13 mouse cellular contexts compared by ENCODE assay signal in the genomic region with DNA sequence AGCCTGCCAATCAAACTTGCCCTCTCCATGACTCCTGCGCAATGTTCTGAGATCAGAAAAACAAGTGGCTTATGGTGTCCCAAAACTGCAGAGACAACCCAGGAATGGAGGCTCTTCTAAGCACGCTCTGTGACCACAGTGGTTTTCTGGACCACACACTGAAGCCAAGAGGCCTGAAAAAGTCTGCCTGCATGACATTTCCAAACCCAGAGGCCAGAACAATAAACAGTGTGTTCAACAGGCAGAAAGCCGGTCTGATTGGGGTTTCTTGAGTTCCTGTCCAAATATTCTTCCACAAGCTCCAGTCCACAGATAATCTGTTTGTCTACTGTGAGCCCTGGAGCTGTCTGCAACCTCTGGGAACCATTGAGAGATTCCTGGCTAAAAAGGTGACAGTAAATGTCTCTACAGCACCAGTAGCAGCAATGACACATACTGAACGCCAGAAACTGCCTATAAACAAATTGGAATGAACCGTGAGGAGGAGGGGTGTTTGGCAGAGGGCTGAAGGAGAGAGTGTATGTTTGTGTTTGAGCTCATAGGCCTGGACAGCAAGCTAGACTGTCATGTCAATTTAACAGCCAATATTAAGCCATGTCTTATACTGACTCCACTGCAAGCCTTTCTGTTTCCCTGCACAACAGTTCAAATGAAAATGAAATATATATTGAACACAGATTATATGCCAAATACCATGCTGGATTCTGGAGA.
A peak's percentile ranks its signal among the peaks of the same experiment; 100 is the strongest.
DNase-seq lines count a peak whose midpoint lies in the region; ATAC-seq and TF ChIP-seq lines count a peak whose summit lies in the region.
"Had no signal": no experiment of that assay in that cellular context is flagged by ENCODE, and none has a peak within 500 bp of the region (broad histone marks: within the 10 kb centered on the region; RNA-seq: fewer than 3 reads in every experiment).

No protein-coding gene starts in this region.

- DNase-seq in kidney, postnatal 0 days (ENCODE audit: low spot score), result peak; percentile 45
- DNase-seq in kidney, adult 2 months, result no peak
- DNase-seq in fat pad, adult 2 months (ENCODE audit: extremely low read depth, low read depth, low spot score), result peak; percentile 13
- DNase-seq in heart, postnatal 25 days (ENCODE audit: low spot score), result peak; percentile 9
- DNase-seq in lung, postnatal 4 days, result peak; percentile 18 to 41
- DNase-seq in embryo, embryonic 9.5 days (ENCODE audit: extremely low spot score), result no peak
- no peak for DNase-seq in thymus, adult 2 months
- DNase-seq: adrenal gland, postnatal 25 days; cerebellum, adult 8-10 months had no signal

- H3K27ac ChIP-seq in kidney, postnatal 0 days, result peak overlapping the region; percentile 61
- H3K27ac ChIP-seq in kidney, adult 2 months (ENCODE audit: insufficient read depth, low read depth, low read length), result no peak overlapping the region
- H3K27ac ChIP-seq in thymus, adult 2 months (ENCODE audit: control insufficient read depth, insufficient read depth, low read length), result no peak overlapping the region
- H3K27ac ChIP-seq: embryonic facial prominence, embryonic 13.5 days; midbrain, embryonic 13.5 days; neural tube, embryonic 13.5 days had no signal

- ATAC-seq in kidney, postnatal 0 days (replicated peaks; ENCODE audit: low FRiP score, low read depth), result no peak
- ATAC-seq in monocyte, adult 5-6 weeks (replicated peaks; ENCODE audit: insufficient number of reproducible peaks, low FRiP score, low TSS enrichment, poor library complexity, severe bottlenecking), result no peak
- ATAC-seq: midbrain, embryonic 13.5 days had no signal

- H3K4me1 ChIP-seq in kidney, postnatal 0 days (replicated peaks; ENCODE audit: insufficient read depth, low read length), result no peaks in the 10 kb centered on the region
- no peaks in the 10 kb centered on the region; the same call in 1 of the 2 replicates for H3K4me1 ChIP-seq in kidney, adult 2 months (ENCODE audit: control insufficient read depth, insufficient read depth, low read length)
- H3K4me1 ChIP-seq in thymus, adult 2 months (replicated peaks; ENCODE audit: control insufficient read depth, insufficient read depth, low read length), result no peaks in the 10 kb centered on the region
- H3K4me1 ChIP-seq: embryonic facial prominence, embryonic 13.5 days had no signal

- no peaks in the 10 kb centered on the region for H3K27me3 ChIP-seq in kidney, postnatal 0 days (ENCODE audit: insufficient read depth, low read length)
- H3K27me3 ChIP-seq in kidney, adult 2 months (replicated peaks; ENCODE audit: control insufficient read depth, insufficient read depth, low read length), result no peaks in the 10 kb centered on the region
- H3K27me3 ChIP-seq in thymus, adult 2 months (ENCODE audit: control insufficient read depth, insufficient read depth, low read length), result no peaks in the 10 kb centered on the region
- H3K27me3 ChIP-seq: embryonic facial prominence, embryonic 13.5 days; midbrain, embryonic 13.5 days; neural tube, embryonic 13.5 days had no signal

- H3K9me3 ChIP-seq in kidney, postnatal 0 days (replicated peaks; ENCODE audit: low read length), result no peaks in the 10 kb centered on the region
- H3K9me3 ChIP-seq: embryonic facial prominence, embryonic 13.5 days; midbrain, embryonic 13.5 days; neural tube, embryonic 13.5 days had no signal

- WGBS in kidney, postnatal 0 days, result 42% methylated on average over 5 of the region's 5 CpGs
- WGBS in kidney, adult 2 months, result 53% methylated on average over 5 of the region's 5 CpGs
- 81% methylated on average over 5 of the region's 5 CpGs for WGBS in thymus, adult 2 months

- H3K9ac ChIP-seq in kidney, postnatal 0 days (ENCODE audit: low read depth, low read length), result no peak overlapping the region
- H3K9ac ChIP-seq: embryonic facial prominence, embryonic 13.5 days; midbrain, embryonic 13.5 days; neural tube, embryonic 13.5 days had no signal

- TF ChIP-seq CTCF in kidney, postnatal 0 days (IDR thresholded peaks at IDR 0.05; ENCODE audit: low read depth), result no peak
- TF ChIP-seq CTCF in kidney, adult 2 months (conservative IDR thresholded peaks at IDR 0.05; ENCODE audit: insufficient read depth, insufficient read length, low read depth, low read length), result no peak
- no peak for TF ChIP-seq CTCF in thymus, adult 2 months (IDR thresholded peaks at IDR 0.05; ENCODE audit: borderline replicate concordance, control insufficient read depth, extremely low read depth, insufficient read depth, low read length, poor library complexity)

- intact Hi-C loops in heart, postnatal 25 days (cut with DNase I), result no loop called here

- TF ChIP-seq POLR2A in kidney, adult 2 months (IDR thresholded peaks at IDR 0.05; ENCODE audit: low read depth, low read length), result no peak
- TF ChIP-seq POLR2A in thymus, adult 2 months (IDR thresholded peaks at IDR 0.05; ENCODE audit: control insufficient read depth, extremely low read depth, insufficient read depth, low read length, poor library complexity), result no peak

- H3K4me3 ChIP-seq in kidney, postnatal 0 days (replicated peaks; ENCODE audit: low read depth, low read length), result no peak overlapping the region
- no peak overlapping the region for H3K4me3 ChIP-seq in kidney, adult 2 months (ENCODE audit: insufficient read depth, low read depth, low read length)
- no peak overlapping the region for H3K4me3 ChIP-seq in thymus, adult 2 months (ENCODE audit: control insufficient read depth, insufficient read depth, low read length)
- H3K4me3 ChIP-seq: embryonic facial prominence, embryonic 13.5 days; midbrain, embryonic 13.5 days; neural tube, embryonic 13.5 days had no signal

- no peak overlapping the region for H3K4me2 ChIP-seq in kidney, postnatal 0 days (ENCODE audit: low read length)
- H3K4me2 ChIP-seq: embryonic facial prominence, embryonic 13.5 days; midbrain, embryonic 13.5 days; neural tube, embryonic 13.5 days had no signal

- H3K36me3 ChIP-seq in kidney, postnatal 0 days (ENCODE audit: insufficient read depth, low read length), result no peaks in the 10 kb centered on the region
- no peaks in the 10 kb centered on the region for H3K36me3 ChIP-seq in kidney, adult 2 months (ENCODE audit: control insufficient read depth, insufficient read depth, low read length)
- H3K36me3 ChIP-seq in thymus, adult 2 months (ENCODE audit: control insufficient read depth, insufficient read depth, low read length), result no peaks in the 10 kb centered on the region
- H3K36me3 ChIP-seq: embryonic facial prominence, embryonic 13.5 days; midbrain, embryonic 13.5 days; neural tube, embryonic 13.5 days had no signal

Comparison
In these comparisons a context has a peak if more than half of its experiments do, and no peak if none do; other contexts are left out.
1. DNase-seq: peak in kidney, postnatal 0 days (single experiment), fat pad, adult 2 months (single experiment), heart, postnatal 25 days (single experiment) and lung, postnatal 4 days (2 of 2); none in kidney, adult 2 months (single experiment), embryo, embryonic 9.5 days (single experiment) and thymus, adult 2 months (single experiment).